Mouse (Mus musculus): ENCODE data around the gene Hist1h2af. TPM values are rescaled to one million over a fixed set of nuclear protein-coding genes. Genes with fewer than 3 reads are reported as not detected.

The Hist1h2af gene
- polyA plus RNA-seq, 1 experiment, result 2.4 TPM

- 40% methylated on average over 19 of the region's 19 CpGs for WGBS
- no peak for TF ChIP-seq POLR2A (IDR thresholded peaks at IDR 0.05; ENCODE audit: borderline replicate concordance, insufficient read depth, low read length)
- no peak for TF ChIP-seq CTCF (IDR thresholded peaks at IDR 0.05; ENCODE audit: borderline replicate concordance, insufficient read depth, low read depth, low read length)
- no peaks in the 10 kb centered on the region; the same call in 1 of the 2 replicates for H3K27me3 ChIP-seq (ENCODE audit: control insufficient read depth, insufficient read depth, low read length)
- DNase-seq, result no peak
- H3K4me1 ChIP-seq (ENCODE audit: control insufficient read depth, insufficient read depth, low read length), result no peaks in the 10 kb centered on the region
- H3K27ac ChIP-seq (ENCODE audit: insufficient read depth, low read length), result no peak overlapping the region
- H3K4me3 ChIP-seq (replicated peaks; ENCODE audit: insufficient read depth, low read depth, low read length), result no peak overlapping the region
These were observed 35.9 kb upstream of the Hist1h2af start for GRCm38 (mm10) chr13:23497656-23498321.

DNA sequence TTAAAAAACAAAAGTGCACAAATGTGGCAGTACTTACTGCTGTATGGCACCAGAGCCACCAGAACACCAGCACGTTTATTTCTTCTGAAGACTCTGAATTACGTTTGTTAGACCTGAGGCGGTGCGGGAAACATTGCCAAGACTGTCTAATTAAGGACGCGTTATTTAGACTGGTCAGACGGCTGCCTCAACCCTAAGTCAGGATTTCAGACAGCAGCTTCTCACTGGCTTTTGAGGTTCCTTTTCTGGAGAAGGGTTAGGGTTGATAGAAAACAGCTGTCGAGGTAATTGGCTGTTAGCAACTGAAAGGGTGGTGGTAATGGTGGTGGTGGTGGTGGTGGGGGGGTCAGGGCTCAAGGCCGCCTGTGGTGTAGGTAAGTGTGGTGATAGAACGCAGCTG, 35.1 kb upstream of the Hist1h2af start:
- 21% methylated on average over 10 of the region's 10 CpGs for WGBS
- H3K27ac ChIP-seq (ENCODE audit: insufficient read depth, low read length), result no peak overlapping the region
- no peaks in the 10 kb centered on the region; the same call in 1 of the 2 replicates for H3K27me3 ChIP-seq (ENCODE audit: control insufficient read depth, insufficient read depth, low read length)
- no peak for TF ChIP-seq POLR2A (IDR thresholded peaks at IDR 0.05; ENCODE audit: borderline replicate concordance, insufficient read depth, low read length)
- no peak for TF ChIP-seq CTCF (IDR thresholded peaks at IDR 0.05; ENCODE audit: borderline replicate concordance, insufficient read depth, low read depth, low read length)
- H3K4me1 ChIP-seq (ENCODE audit: control insufficient read depth, insufficient read depth, low read length), result no peaks in the 10 kb centered on the region
- DNase-seq, result no peak
- H3K4me3 ChIP-seq (replicated peaks; ENCODE audit: insufficient read depth, low read depth, low read length), result no peak overlapping the region

- Histone ChIP-seq H3K4me3 (replicated peaks; ENCODE audit: insufficient read depth, low read depth, low read length) (no peak overlapping the region), H3K27me3 (ENCODE audit: control insufficient read depth, insufficient read depth, low read length) (no peaks in the 10 kb centered on the region; the same call in 1 of the 2 replicates), H3K27ac (ENCODE audit: insufficient read depth, low read length) (no peak overlapping the region), H3K4me1 (ENCODE audit: control insufficient read depth, insufficient read depth, low read length) (no peaks in the 10 kb centered on the region)
- 56% methylated on average over 7 of the region's 7 CpGs for WGBS
- DNase-seq, result no peak
- TF ChIP-seq POLR2A (IDR thresholded peaks at IDR 0.05; ENCODE audit: borderline replicate concordance, insufficient read depth, low read length) (no peak), CTCF (IDR thresholded peaks at IDR 0.05; ENCODE audit: borderline replicate concordance, insufficient read depth, low read depth, low read length) (no peak)
These were observed 33.8 kb upstream of the Hist1h2af start for GRCm38 (mm10) chr13:23499943-23500342.

- Histone ChIP-seq H3K27ac (ENCODE audit: insufficient read depth, low read length) (no peak overlapping the region), H3K4me1 (ENCODE audit: control insufficient read depth, insufficient read depth, low read length) (no peaks in the 10 kb centered on the region), H3K27me3 (ENCODE audit: control insufficient read depth, insufficient read depth, low read length) (no peaks in the 10 kb centered on the region; the same call in 1 of the 2 replicates), H3K4me3 (replicated peaks; ENCODE audit: insufficient read depth, low read depth, low read length) (no peak overlapping the region)
- TF ChIP-seq POLR2A (IDR thresholded peaks at IDR 0.05; ENCODE audit: borderline replicate concordance, insufficient read depth, low read length) (no peak), CTCF (IDR thresholded peaks at IDR 0.05; ENCODE audit: borderline replicate concordance, insufficient read depth, low read depth, low read length) (no peak)
- DNase-seq, result peak; percentile 52 to 54
- WGBS, result 15% methylated on average over 17 of the region's 17 CpGs
These were observed 33.1 kb upstream of the Hist1h2af start for GRCm38 (mm10) chr13:23500424-23501200.

- WGBS, result 39% methylated on average over 5 of the region's 5 CpGs
- H3K4me1 ChIP-seq (ENCODE audit: control insufficient read depth, insufficient read depth, low read length), result no peaks in the 10 kb centered on the region
- H3K4me3 ChIP-seq (replicated peaks; ENCODE audit: insufficient read depth, low read depth, low read length), result no peak overlapping the region
- H3K27me3 ChIP-seq (ENCODE audit: control insufficient read depth, insufficient read depth, low read length), result no peaks in the 10 kb centered on the region; the same call in 1 of the 2 replicates
- TF ChIP-seq CTCF (IDR thresholded peaks at IDR 0.05; ENCODE audit: borderline replicate concordance, insufficient read depth, low read depth, low read length) (no peak), POLR2A (IDR thresholded peaks at IDR 0.05; ENCODE audit: borderline replicate concordance, insufficient read depth, low read length) (no peak)
- DNase-seq, result no peak
- no peak overlapping the region for H3K27ac ChIP-seq (ENCODE audit: insufficient read depth, low read length)
These were observed 32.2 kb upstream of the Hist1h2af start for GRCm38 (mm10) chr13:23501511-23501910.

- Histone ChIP-seq H3K27me3 (ENCODE audit: control insufficient read depth, insufficient read depth, low read length) (no peaks in the 10 kb centered on the region; the same call in 1 of the 2 replicates), H3K27ac (ENCODE audit: insufficient read depth, low read length) (no peak overlapping the region), H3K4me1 (ENCODE audit: control insufficient read depth, insufficient read depth, low read length) (no peaks in the 10 kb centered on the region), H3K4me3 (replicated peaks; ENCODE audit: insufficient read depth, low read depth, low read length) (no peak overlapping the region)
- 66% methylated on average over 9 of the region's 9 CpGs for WGBS
- no peak for DNase-seq
- no peak for TF ChIP-seq POLR2A (IDR thresholded peaks at IDR 0.05; ENCODE audit: borderline replicate concordance, insufficient read depth, low read length)
- TF ChIP-seq CTCF (IDR thresholded peaks at IDR 0.05; ENCODE audit: borderline replicate concordance, insufficient read depth, low read depth, low read length), result no peak
These were observed 31.6 kb upstream of the Hist1h2af start for GRCm38 (mm10) chr13:23502031-23502567.

DNA sequence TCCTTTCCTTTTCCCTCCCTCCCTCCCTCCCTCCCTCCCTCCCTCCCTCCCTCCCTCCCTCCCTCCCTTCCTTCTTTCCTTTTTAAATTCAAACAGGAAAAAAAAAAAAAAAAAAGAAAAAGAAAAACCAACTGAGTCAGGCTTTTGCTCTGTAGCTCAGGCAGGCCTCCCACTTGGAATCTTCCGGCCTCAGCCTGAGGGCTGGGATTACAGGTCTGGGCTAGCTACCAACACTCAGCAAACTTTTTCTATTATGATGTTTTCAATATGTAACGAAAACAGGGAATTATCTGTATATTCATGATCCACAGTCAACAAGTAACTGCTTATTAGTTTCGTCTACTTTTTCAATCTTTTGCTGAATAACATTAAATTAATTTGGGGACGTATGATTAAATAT, 30.8 kb upstream of the Hist1h2af start:
- TF ChIP-seq POLR2A (IDR thresholded peaks at IDR 0.05; ENCODE audit: borderline replicate concordance, insufficient read depth, low read length), result no peak
- TF ChIP-seq CTCF (IDR thresholded peaks at IDR 0.05; ENCODE audit: borderline replicate concordance, insufficient read depth, low read depth, low read length), result no peak
- 75% methylated on average over 4 of the region's 4 CpGs for WGBS
- H3K27ac ChIP-seq (ENCODE audit: insufficient read depth, low read length), result no peak overlapping the region
- H3K4me1 ChIP-seq (ENCODE audit: control insufficient read depth, insufficient read depth, low read length), result no peaks in the 10 kb centered on the region
- no peak for DNase-seq
- no peaks in the 10 kb centered on the region; the same call in 1 of the 2 replicates for H3K27me3 ChIP-seq (ENCODE audit: control insufficient read depth, insufficient read depth, low read length)
- no peak overlapping the region for H3K4me3 ChIP-seq (replicated peaks; ENCODE audit: insufficient read depth, low read depth, low read length)

Data from cerebellum, adult 2 months (tissue).